Mouse (Mus musculus) midbrain, embryonic 15.5 days (tissue): ENCODE data around the gene Gm10197. TPM values are rescaled to one million over a fixed set of nuclear protein-coding genes. Genes with fewer than 3 reads are reported as not detected.

Source experiments
- ATAC-seq: fragments of 200-750 bp; cut with Nextera tagmentation; replicated peaks from 2 replicates; pipeline ENCODE4 v1.8.0; 2017; ENCODE audit warnings: moderate TSS enrichment
- H3K27ac ChIP-seq: fragments of 300-500 bp; sonication (generic); 2 replicates; pipeline ENCODE4 v1.5.1; 2015; ENCODE audit warnings: mild to moderate bottlenecking, inconsistent platforms
- H3K27me3 ChIP-seq: fragments of 300-500 bp; sonication (generic); replicated peaks from 2 replicates; pipeline ENCODE4 v1.6.1; 2015; ENCODE audit warnings: inconsistent platforms
- H3K36me3 ChIP-seq: fragments of 300-500 bp; sonication (generic); replicated peaks from 2 replicates; pipeline ENCODE4 v1.6.1; 2015; ENCODE audit warnings: inconsistent platforms
- H3K4me1 ChIP-seq: fragments of 300-500 bp; sonication (generic); 2 replicates; pipeline ENCODE4 v1.6.1; 2015; ENCODE audit warnings: inconsistent platforms
- H3K4me2 ChIP-seq: fragments of 300-500 bp; sonication (generic); 2 replicates; pipeline ENCODE4 v1.6.1; 2015; ENCODE audit warnings: inconsistent platforms, mild to moderate bottlenecking, moderate library complexity
- H3K4me3 ChIP-seq: fragments of 300-500 bp; sonication (generic); 2 replicates; pipeline ENCODE4 v1.5.1; 2015; ENCODE audit warnings: mild to moderate bottlenecking, inconsistent platforms
- H3K9ac ChIP-seq: fragments of 300-500 bp; sonication (generic); 2 replicates; pipeline ENCODE4 v1.6.1; 2015; ENCODE audit warnings: mild to moderate bottlenecking, inconsistent platforms
- H3K9me3 ChIP-seq: fragments of 300-500 bp; sonication (generic); 2 replicates; pipeline ENCODE4 v1.6.1; 2016; ENCODE audit warnings: inconsistent platforms
- WGBS: fragments of 180-500 bp; shearing (Covaris S2); methylation state at CpG from one replicate; pipeline ENCODE4 v1.1.7; 2015; ENCODE audit warnings: mixed read lengths; 5-methylcytosine and 5-hydroxymethylcytosine counted together
- polyA plus RNA-seq: library from polyadenylated mRNA; unstranded; fragments of >200 nt; fragmentation: Nextera tagmentation; extraction: Ambion mirVana; gene quantifications from 2 replicates; pipeline ENCODE4 v1.2.1, GENCODE M21; 2015

The Gm10197 gene
- 7.7 TPM in 1 of 2 replicates, not detected in the other for polyA plus RNA-seq

- no peak within 1 kb of the TSS for H3K4me3 ChIP-seq
- no peaks in the 10 kb centered on the region for H3K9me3 ChIP-seq
- H3K36me3 ChIP-seq = peaks cover 2% of the 10 kb centered on the region; the same call in 1 of the 2 replicates
- H3K27ac ChIP-seq = no peak within 1 kb of the TSS
- 91% methylated on average over 13 of the region's 13 CpGs for WGBS
- H3K9ac ChIP-seq = no peak within 1 kb of the TSS
- H3K4me2 ChIP-seq = no peak within 1 kb of the TSS
- H3K27me3 ChIP-seq = no peaks in the 10 kb centered on the region
- peaks cover 5% of the 10 kb centered on the region for H3K4me1 ChIP-seq
- no peak for ATAC-seq
Measured at GRCm38 (mm10) chr19:53371666-53372065, at the start of gene Gm10197. Gene Gm10197, minus strand, starts transcription at chr19:53371766.

DNA sequence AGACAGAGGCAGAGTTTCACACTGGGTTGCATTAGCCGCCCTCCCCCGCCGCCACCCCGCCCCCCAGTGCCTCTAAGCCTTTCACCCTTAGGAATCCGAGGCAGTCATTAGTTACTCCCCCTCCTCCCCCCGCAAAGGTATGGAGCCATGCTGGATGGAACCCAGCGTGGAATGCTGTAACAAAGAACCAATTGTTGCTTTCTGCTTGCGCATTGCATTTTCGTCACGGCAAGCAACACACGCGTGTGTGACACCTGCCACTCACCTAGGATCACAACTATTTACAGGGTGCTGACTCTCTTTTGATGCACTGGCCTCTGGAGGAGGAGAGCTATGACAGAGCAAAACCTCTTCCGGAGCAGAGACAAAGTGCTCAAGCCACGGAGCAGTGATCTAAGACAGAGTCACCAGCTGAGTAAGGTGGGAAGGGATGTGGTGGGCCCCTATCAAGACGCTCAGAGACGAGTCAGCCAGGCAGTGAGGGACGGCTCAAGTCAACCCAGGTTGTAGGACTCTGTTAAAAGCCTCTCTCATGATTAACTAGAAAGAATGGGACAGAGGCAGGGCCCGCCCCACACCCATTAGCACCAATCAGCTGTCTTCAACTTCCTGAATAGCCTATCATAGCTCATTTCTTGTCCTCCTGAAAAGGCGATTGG is 49.5 kb upstream of the Gm10197 start:
- peak; percentile 98 for ATAC-seq
- Histone ChIP-seq H3K27ac (peak overlapping the region; percentile 56), H3K4me2 (peak overlapping the region; percentile 97), H3K4me1 (peaks cover 11% of the 10 kb centered on the region), H3K27me3 (no peaks in the 10 kb centered on the region), H3K36me3 (no peaks in the 10 kb centered on the region), H3K4me3 (peak overlapping the region; percentile 50), H3K9me3 (no peaks in the 10 kb centered on the region), H3K9ac (peak overlapping the region; percentile 45)
- under 1% methylated on average over 19 of the region's 19 CpGs for WGBS

GRCm38 (mm10) chr19:53419834-53420233 is 48.3 kb upstream of the Gm10197 start:
- Histone ChIP-seq H3K27me3 (no peaks in the 10 kb centered on the region), H3K27ac (no peak overlapping the region), H3K9ac (no peak overlapping the region), H3K4me1 (peaks cover 11% of the 10 kb centered on the region), H3K4me2 (no peak overlapping the region), H3K36me3 (no peaks in the 10 kb centered on the region), H3K4me3 (no peak overlapping the region), H3K9me3 (no peaks in the 10 kb centered on the region)
- 54% methylated on average over 5 of the region's 5 CpGs for WGBS
- ATAC-seq = no peak

GRCm38 (mm10) chr19:53415198-53415597 is 43.6 kb upstream of the Gm10197 start:
- H3K27ac ChIP-seq = no peak overlapping the region
- H3K4me3 ChIP-seq = no peak overlapping the region
- WGBS = 83% methylated on average over 17 of the region's 17 CpGs
- H3K9me3 ChIP-seq = no peaks in the 10 kb centered on the region
- H3K9ac ChIP-seq = no peak overlapping the region
- H3K36me3 ChIP-seq = no peaks in the 10 kb centered on the region
- no peaks in the 10 kb centered on the region for H3K27me3 ChIP-seq
- no peak overlapping the region for H3K4me2 ChIP-seq
- H3K4me1 ChIP-seq = no peaks in the 10 kb centered on the region
- no peak for ATAC-seq

DNA sequence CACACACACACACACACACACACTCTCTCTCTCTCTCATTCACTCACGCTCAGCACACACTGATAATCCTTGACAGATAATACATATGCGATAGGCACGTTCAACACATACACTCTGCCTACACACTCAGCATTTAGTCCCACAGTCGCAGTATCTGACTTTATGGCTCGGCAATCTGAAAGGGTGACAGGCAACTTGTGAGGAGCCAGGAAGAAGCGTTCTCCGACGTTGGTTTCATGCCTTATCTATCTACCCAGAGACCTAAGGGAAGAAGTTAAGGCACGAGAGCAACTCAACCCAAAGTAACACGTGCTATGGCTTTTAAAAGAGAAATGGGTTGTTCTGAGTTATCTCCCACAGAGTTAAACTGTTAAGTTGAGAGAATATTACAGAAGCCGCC is 43.1 kb upstream of the Gm10197 start:
- Histone ChIP-seq H3K27ac (no peak overlapping the region), H3K4me1 (no peaks in the 10 kb centered on the region), H3K36me3 (no peaks in the 10 kb centered on the region), H3K27me3 (no peaks in the 10 kb centered on the region), H3K4me3 (no peak overlapping the region), H3K4me2 (no peak overlapping the region), H3K9me3 (no peaks in the 10 kb centered on the region), H3K9ac (no peak overlapping the region)
- no peak for ATAC-seq
- 92% methylated on average over 11 of the region's 11 CpGs for WGBS

- WGBS = 91% methylated on average over 15 of the region's 15 CpGs
- no peak for ATAC-seq
- H3K9me3 ChIP-seq = no peaks in the 10 kb centered on the region
- H3K27ac ChIP-seq = no peak overlapping the region
- H3K9ac ChIP-seq = no peak overlapping the region
- no peak overlapping the region for H3K4me3 ChIP-seq
- H3K27me3 ChIP-seq = no peaks in the 10 kb centered on the region
- H3K4me2 ChIP-seq = no peak overlapping the region
- no peaks in the 10 kb centered on the region for H3K4me1 ChIP-seq
- no peaks in the 10 kb centered on the region for H3K36me3 ChIP-seq
Measured at GRCm38 (mm10) chr19:53413617-53414380, 42.2 kb upstream of the Gm10197 start.

- Histone ChIP-seq H3K9me3 (no peaks in the 10 kb centered on the region), H3K4me1 (no peaks in the 10 kb centered on the region), H3K9ac (no peak overlapping the region), H3K4me2 (no peak overlapping the region), H3K27me3 (no peaks in the 10 kb centered on the region), H3K27ac (no peak overlapping the region), H3K4me3 (no peak overlapping the region), H3K36me3 (no peaks in the 10 kb centered on the region)
- no peak for ATAC-seq
- 12% methylated on average over 6 of the region's 6 CpGs for WGBS
Measured at GRCm38 (mm10) chr19:53412149-53412848, 40.7 kb upstream of the Gm10197 start.

DNA sequence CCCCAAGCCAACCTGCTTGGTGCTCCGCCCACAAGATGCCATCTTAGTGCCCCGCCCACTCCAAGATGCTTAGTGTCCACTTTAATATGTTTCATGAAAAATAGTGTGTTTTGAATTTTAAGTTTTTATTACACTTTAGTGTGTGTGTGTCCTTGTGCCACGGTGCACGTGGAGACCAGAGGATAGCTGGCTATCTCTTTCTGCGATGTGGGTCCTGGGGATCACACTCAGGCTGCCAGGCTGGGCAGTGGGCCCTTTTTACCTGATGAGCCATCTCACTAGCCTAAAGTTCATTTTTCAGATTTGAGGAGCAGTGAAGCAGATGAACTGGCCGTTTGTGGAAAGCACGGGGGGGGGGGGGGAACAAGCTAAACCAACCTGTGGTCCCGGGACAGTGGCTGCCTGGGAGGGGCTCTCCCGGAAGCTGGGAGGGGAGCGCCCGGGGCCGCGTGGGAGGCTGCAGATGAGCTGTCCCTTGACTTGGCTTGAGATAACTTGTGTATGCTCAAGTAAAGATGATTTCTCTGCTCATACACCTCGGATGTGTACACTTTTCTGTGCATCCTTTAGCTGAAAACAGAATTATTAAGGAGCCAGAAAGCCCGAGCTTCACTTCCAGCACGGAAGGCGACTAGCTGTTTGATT is 38.2 kb upstream of the Gm10197 start:
- no peaks in the 10 kb centered on the region for H3K36me3 ChIP-seq
- H3K27ac ChIP-seq = no peak overlapping the region
- H3K27me3 ChIP-seq = no peaks in the 10 kb centered on the region
- 73% methylated on average over 17 of the region's 17 CpGs for WGBS
- ATAC-seq = no peak
- H3K4me2 ChIP-seq = no peak overlapping the region
- no peaks in the 10 kb centered on the region for H3K9me3 ChIP-seq
- no peaks in the 10 kb centered on the region for H3K4me1 ChIP-seq
- H3K9ac ChIP-seq = no peak overlapping the region
- H3K4me3 ChIP-seq = no peak overlapping the region

GRCm38 (mm10) chr19:53408398-53408797 is 36.8 kb upstream of the Gm10197 start:
- H3K9me3 ChIP-seq = no peaks in the 10 kb centered on the region
- WGBS = 93% methylated on average over 8 of the region's 8 CpGs
- no peak for ATAC-seq
- H3K4me1 ChIP-seq = no peaks in the 10 kb centered on the region
- no peak overlapping the region for H3K4me2 ChIP-seq
- no peaks in the 10 kb centered on the region for H3K27me3 ChIP-seq
- H3K4me3 ChIP-seq = no peak overlapping the region
- H3K9ac ChIP-seq = no peak overlapping the region
- no peak overlapping the region for H3K27ac ChIP-seq
- no peaks in the 10 kb centered on the region for H3K36me3 ChIP-seq

DNA sequence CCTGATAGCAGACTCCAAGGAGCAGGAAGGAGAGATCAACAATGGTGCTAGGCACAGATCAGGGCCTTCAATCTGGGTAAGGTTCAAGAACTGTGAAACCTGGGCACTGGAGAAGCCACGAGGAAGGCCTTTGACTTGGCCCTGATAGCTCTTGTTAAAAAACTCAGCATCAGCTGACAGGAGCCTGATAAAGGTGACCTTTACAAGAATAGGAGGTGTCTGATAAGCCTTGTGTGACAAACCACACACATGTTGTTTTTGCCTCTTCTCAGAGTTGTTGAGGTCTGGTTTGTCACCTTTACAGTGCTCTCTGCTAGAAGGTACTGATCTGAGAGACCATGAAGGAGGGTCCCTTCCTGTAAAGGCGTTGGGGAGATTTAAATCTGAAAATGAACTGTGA is 35.8 kb upstream of the Gm10197 start:
- 88% methylated on average over 2 of the region's 2 CpGs for WGBS
- no peak overlapping the region for H3K27ac ChIP-seq
- H3K4me3 ChIP-seq = no peak overlapping the region
- H3K9ac ChIP-seq = no peak overlapping the region
- no peaks in the 10 kb centered on the region for H3K36me3 ChIP-seq
- H3K9me3 ChIP-seq = no peaks in the 10 kb centered on the region
- no peak for ATAC-seq
- no peaks in the 10 kb centered on the region for H3K4me1 ChIP-seq
- no peak overlapping the region for H3K4me2 ChIP-seq
- H3K27me3 ChIP-seq = no peaks in the 10 kb centered on the region

DNA sequence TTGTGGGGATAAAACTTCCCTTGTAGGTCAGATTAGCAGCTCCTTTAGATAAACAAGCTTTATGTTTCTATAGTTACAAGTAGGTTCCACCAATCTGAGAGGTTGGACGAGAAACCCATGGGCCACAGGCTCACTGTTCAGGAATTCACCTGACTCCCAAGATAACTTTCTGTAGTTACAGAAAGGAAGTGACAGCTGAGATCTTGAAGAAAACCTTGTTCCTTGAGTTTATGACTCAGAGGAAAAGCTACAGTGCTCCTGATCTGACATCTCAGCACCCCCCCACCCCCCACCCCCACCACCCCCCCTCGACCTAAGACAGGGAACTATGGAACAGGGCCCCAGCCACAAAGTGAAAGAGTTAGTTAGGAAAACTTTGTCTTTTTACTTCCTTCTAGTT is 34.2 kb upstream of the Gm10197 start:
- Histone ChIP-seq H3K27ac (no peak overlapping the region), H3K4me3 (no peak overlapping the region), H3K36me3 (no peaks in the 10 kb centered on the region), H3K9me3 (no peaks in the 10 kb centered on the region), H3K27me3 (no peaks in the 10 kb centered on the region), H3K4me2 (no peak overlapping the region), H3K4me1 (no peaks in the 10 kb centered on the region), H3K9ac (no peak overlapping the region)
- WGBS = 67% methylated on average over 2 of the region's 2 CpGs
- no peak for ATAC-seq

- H3K27ac ChIP-seq = no peak overlapping the region
- no peak overlapping the region for H3K4me2 ChIP-seq
- no peaks in the 10 kb centered on the region for H3K9me3 ChIP-seq
- no peaks in the 10 kb centered on the region for H3K36me3 ChIP-seq
- ATAC-seq = no peak
- H3K9ac ChIP-seq = no peak overlapping the region
- no peak overlapping the region for H3K4me3 ChIP-seq
- H3K27me3 ChIP-seq = no peaks in the 10 kb centered on the region
- H3K4me1 ChIP-seq = no peaks in the 10 kb centered on the region
- 65% methylated on average over 18 of the region's 18 CpGs for WGBS
Measured at GRCm38 (mm10) chr19:53404837-53405356, 33.3 kb upstream of the Gm10197 start.
